ENCODE assay signal across 27 mouse cellular contexts in the genomic region with DNA sequence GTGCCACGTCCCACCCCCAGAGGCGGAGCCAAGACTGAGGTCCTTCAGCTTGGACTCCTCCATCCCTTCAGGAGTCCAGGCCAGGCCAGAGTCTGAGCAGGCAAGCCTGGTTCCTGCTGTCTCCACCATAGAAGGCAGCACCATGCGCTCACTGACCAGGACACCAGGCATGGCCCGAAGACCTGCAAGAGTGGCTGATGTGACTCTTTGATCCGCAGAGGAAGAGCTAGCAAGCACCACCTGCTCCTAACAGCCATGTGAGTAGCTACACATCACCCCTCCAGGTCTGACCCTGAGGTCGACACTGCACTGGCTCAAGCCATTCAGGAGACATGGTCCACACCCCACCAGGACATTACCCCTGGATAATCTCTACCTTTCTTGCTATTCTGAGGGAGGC. TPM values are rescaled to one million over a fixed set of nuclear protein-coding genes. Genes with fewer than 3 reads are reported as not detected.
DNase-seq lines count a peak whose midpoint lies in the region; ATAC-seq and TF ChIP-seq lines count a peak whose summit lies in the region.
"Had no signal": no experiment of that assay in that cellular context is flagged by ENCODE, and none has a peak within 500 bp of the region (broad histone marks: within the 10 kb centered on the region; RNA-seq: fewer than 3 reads in every experiment).

No protein-coding gene starts in this region.

- peak; percentile 20; the same call in 1 of the 2 replicates for ATAC-seq in kidney, embryonic 15.5 days (replicated peaks; ENCODE audit: low FRiP score)
- ATAC-seq in megakaryocyte, adult 5-6 weeks (ENCODE audit: poor library complexity, severe bottlenecking) = no peak
- no peak for ATAC-seq in intestine, embryonic 16.5 days
- ATAC-seq: forebrain, embryonic 15.5 days had no signal

- H3K4me1 ChIP-seq in heart, embryonic 10.5 days = peaks cover 79% of the 10 kb centered on the region
- peaks cover 48% of the 10 kb centered on the region for H3K4me1 ChIP-seq in kidney, embryonic 15.5 days
- no peaks in the 10 kb centered on the region; the same call in 1 of the 2 replicates for H3K4me1 ChIP-seq in kidney, adult 2 months (ENCODE audit: control insufficient read depth, insufficient read depth, low read length)
- H3K4me1 ChIP-seq in megakaryocyte, embryonic 14.5 days = peaks cover 81% of the 10 kb centered on the region
- peaks cover 30% of the 10 kb centered on the region for H3K4me1 ChIP-seq in intestine, embryonic 16.5 days (ENCODE audit: control insufficient read depth, insufficient read depth, low read length)
- H3K4me1 ChIP-seq in forebrain, embryonic 10.5 days = peaks cover 21% of the 10 kb centered on the region
- H3K4me1 ChIP-seq: forebrain, embryonic 15.5 days had no signal

- no peaks in the 10 kb centered on the region for H3K9me3 ChIP-seq in heart, embryonic 10.5 days
- no peaks in the 10 kb centered on the region for H3K9me3 ChIP-seq in kidney, embryonic 15.5 days (replicated peaks)
- H3K9me3 ChIP-seq in megakaryocyte, embryonic 14.5 days = no peaks in the 10 kb centered on the region
- H3K9me3 ChIP-seq in intestine, embryonic 16.5 days (ENCODE audit: control insufficient read depth, low read length) = no peaks in the 10 kb centered on the region
- H3K9me3 ChIP-seq in forebrain, embryonic 10.5 days = no peaks in the 10 kb centered on the region
- H3K9me3 ChIP-seq: embryonic facial prominence, embryonic 15.5 days; forebrain, embryonic 15.5 days; heart, embryonic 13.5 days; hindbrain, embryonic 10.5 days had no signal

- no peak for DNase-seq in heart, embryonic 10.5 days (ENCODE audit: low spot score)
- DNase-seq in heart, postnatal 14 days = no peak
- no peak for DNase-seq in kidney, adult 2 months
- no peak for DNase-seq in forebrain, embryonic 10.5 days (ENCODE audit: extremely low spot score, low spot score)
- DNase-seq: adrenal gland, postnatal 10 days; cerebellum, adult 11 months; cerebellum, adult 8-10 months; cerebellum, postnatal 14 days; embryo, embryonic 11 days; gastrocnemius, postnatal 10 days; heart, adult 2 months; heart, postnatal 10 days had no signal

- no peaks in the 10 kb centered on the region for H3K27me3 ChIP-seq in heart, embryonic 10.5 days (ENCODE audit: insufficient read depth, poor library complexity, severe bottlenecking)
- H3K27me3 ChIP-seq in kidney, embryonic 15.5 days = no peaks in the 10 kb centered on the region
- H3K27me3 ChIP-seq in kidney, adult 2 months (replicated peaks; ENCODE audit: control insufficient read depth, insufficient read depth, low read length) = no peaks in the 10 kb centered on the region
- peaks cover 33% of the 10 kb centered on the region for H3K27me3 ChIP-seq in megakaryocyte, embryonic 14.5 days (replicated peaks)
- H3K27me3 ChIP-seq in intestine, embryonic 16.5 days (replicated peaks; ENCODE audit: control insufficient read depth, insufficient read depth, low read length) = no peaks in the 10 kb centered on the region
- H3K27me3 ChIP-seq in forebrain, embryonic 10.5 days (ENCODE audit: poor library complexity, severe bottlenecking) = no peaks in the 10 kb centered on the region
- H3K27me3 ChIP-seq: embryonic facial prominence, embryonic 15.5 days; forebrain, embryonic 15.5 days; heart, embryonic 13.5 days had no signal

- H3K27ac ChIP-seq in heart, embryonic 10.5 days = peak overlapping the region; percentile 23; the same call in 1 of the 2 replicates
- H3K27ac ChIP-seq in kidney, embryonic 15.5 days = no peak overlapping the region
- no peak overlapping the region for H3K27ac ChIP-seq in kidney, adult 2 months (ENCODE audit: insufficient read depth, low read depth, low read length)
- H3K27ac ChIP-seq in intestine, embryonic 16.5 days (ENCODE audit: low read length) = no peak overlapping the region
- no peak overlapping the region for H3K27ac ChIP-seq in forebrain, embryonic 10.5 days
- H3K27ac ChIP-seq: embryonic facial prominence, embryonic 15.5 days; forebrain, embryonic 15.5 days; heart, adult 2 months; heart, embryonic 13.5 days; hindbrain, embryonic 10.5 days; hindbrain, embryonic 14.5 days had no signal

- peaks cover 36% of the 10 kb centered on the region for H3K36me3 ChIP-seq in heart, embryonic 10.5 days
- H3K36me3 ChIP-seq in kidney, embryonic 15.5 days = peaks cover 36% of the 10 kb centered on the region
- H3K36me3 ChIP-seq in kidney, adult 2 months (ENCODE audit: control insufficient read depth, insufficient read depth, low read length) = peaks cover 3% of the 10 kb centered on the region; the same call in 1 of the 2 replicates
- peaks cover 34% of the 10 kb centered on the region for H3K36me3 ChIP-seq in megakaryocyte, embryonic 14.5 days (replicated peaks; ENCODE audit: low read length)
- H3K36me3 ChIP-seq in intestine, embryonic 16.5 days (ENCODE audit: control insufficient read depth, insufficient read depth, low read length) = peaks cover 7% of the 10 kb centered on the region; the same call in 1 of the 2 replicates
- H3K36me3 ChIP-seq in forebrain, embryonic 10.5 days (replicated peaks) = peaks cover 34% of the 10 kb centered on the region

- TF ChIP-seq CTCF in kidney, adult 2 months (conservative IDR thresholded peaks at IDR 0.05; ENCODE audit: insufficient read depth, insufficient read length, low read depth, low read length) = no peak

- peak overlapping the region; percentile 7; the same call in 1 of the 2 replicates for H3K4me2 ChIP-seq in kidney, embryonic 15.5 days
- peak overlapping the region; percentile 6; the same call in 1 of the 2 replicates for H3K4me2 ChIP-seq in intestine, embryonic 16.5 days (ENCODE audit: low read depth, low read length)
- H3K4me2 ChIP-seq: embryonic facial prominence, embryonic 15.5 days; forebrain, embryonic 15.5 days; heart, embryonic 13.5 days; hindbrain, embryonic 14.5 days had no signal

- H3K4me3 ChIP-seq in heart, embryonic 10.5 days = no peak overlapping the region
- H3K4me3 ChIP-seq in kidney, embryonic 15.5 days (replicated peaks) = no peak overlapping the region
- H3K4me3 ChIP-seq in kidney, adult 2 months (ENCODE audit: insufficient read depth, low read depth, low read length) = no peak overlapping the region
- peak overlapping the region; percentile 29 for H3K4me3 ChIP-seq in megakaryocyte, embryonic 14.5 days (replicated peaks)
- peak overlapping the region; percentile 9; the same call in 1 of the 2 replicates for H3K4me3 ChIP-seq in intestine, embryonic 16.5 days (ENCODE audit: low read length)
- no peak overlapping the region for H3K4me3 ChIP-seq in forebrain, embryonic 10.5 days
- H3K4me3 ChIP-seq: embryonic facial prominence, embryonic 15.5 days; erythroblast, embryonic 14.5 days; forebrain, embryonic 15.5 days; heart, adult 2 months; heart, embryonic 13.5 days; hindbrain, embryonic 10.5 days had no signal

- no peak overlapping the region for H3K9ac ChIP-seq in kidney, embryonic 15.5 days
- H3K9ac ChIP-seq in intestine, embryonic 16.5 days (ENCODE audit: low read depth, low read length) = peak overlapping the region; percentile 23
- H3K9ac ChIP-seq: embryonic facial prominence, embryonic 15.5 days; forebrain, embryonic 15.5 days; heart, embryonic 13.5 days; hindbrain, embryonic 14.5 days had no signal

- 65% methylated on average over 6 of the region's 6 CpGs for WGBS in heart, embryonic 10.5 days
- WGBS in kidney, embryonic 15.5 days = 58% methylated on average over 6 of the region's 6 CpGs
- 69% methylated on average over 6 of the region's 6 CpGs for WGBS in kidney, adult 2 months
- WGBS in intestine, embryonic 16.5 days = 48% methylated on average over 6 of the region's 6 CpGs
- 70% methylated on average over 6 of the region's 6 CpGs for WGBS in forebrain, embryonic 10.5 days

- intact Hi-C loops in heart, postnatal 14 days (cut with DNase I) = no loop called here

- TF ChIP-seq POLR2A in kidney, adult 2 months (IDR thresholded peaks at IDR 0.05; ENCODE audit: low read depth, low read length) = no peak

RNA-seq across cellular contexts. Expression of a gene that starts 1.3 kb away (rescaled TPM):
- 0.70 and 1.7 TPM in 2 replicates for polyA plus RNA-seq in heart, embryonic 10.5 days (2016; fragmentation: Nextera tagmentation; extraction: Ambion mirVana)
- not detected for total RNA-seq in heart, postnatal 14 days (2021)
- polyA plus RNA-seq in kidney, embryonic 15.5 days (2015; fragmentation: Nextera tagmentation; extraction: Ambion mirVana) = 1.7 and 2.1 TPM in 2 replicates
- 0.20 and 0.48 TPM in 2 replicates for polyA plus RNA-seq in kidney, adult 2 months (2012; rRNA removed)
- 0.28 TPM in 1 of 2 replicates, not detected in the other for polyA plus RNA-seq in megakaryocyte, embryonic 14.5 days (2012; ENCODE audit: insufficient read depth, low replicate concordance)
- not detected in 2 replicates for total RNA-seq in megakaryocyte, adult 5-6 weeks (2015)
- total RNA-seq in megakaryocyte, adult 5-6 weeks (2017) = not detected in 2 replicates
- polyA plus RNA-seq in intestine, embryonic 16.5 days (2015; fragmentation: Nextera tagmentation; extraction: Ambion mirVana) = 2.6 and 2.7 TPM in 2 replicates
- 0.14 and 0.33 TPM in 2 replicates for polyA plus RNA-seq in forebrain, embryonic 10.5 days (2016; fragmentation: Nextera tagmentation; extraction: Ambion mirVana)
- total RNA-seq: common myeloid progenitor, adult 5-6 weeks; gastrocnemius, postnatal 4 days; heart, adult 2 months; heart, postnatal 10 days; MEL had no signal
- polyA plus RNA-seq: C2C12; embryonic facial prominence, embryonic 15.5 days; erythroblast, embryonic 14.5 days; forebrain, embryonic 11.5 days; forebrain, embryonic 15.5 days had no signal

RNA-seq across cellular contexts. Expression of a gene that starts 7.5 kb away (rescaled TPM):
- polyA plus RNA-seq in heart, embryonic 10.5 days (2016; fragmentation: Nextera tagmentation; extraction: Ambion mirVana) = 224 and 261 TPM in 2 replicates
- total RNA-seq in heart, postnatal 14 days (2021) = 10 to 100 TPM; 95.5 to 98.9 TPM
- polyA plus RNA-seq in kidney, embryonic 15.5 days (2015; fragmentation: Nextera tagmentation; extraction: Ambion mirVana) = 267 and 283 TPM in 2 replicates
- polyA plus RNA-seq in kidney, adult 2 months (2012; rRNA removed) = 212 and 217 TPM in 2 replicates
- 180 and 228 TPM in 2 replicates for polyA plus RNA-seq in megakaryocyte, embryonic 14.5 days (2012; ENCODE audit: insufficient read depth, low replicate concordance)
- total RNA-seq in megakaryocyte, adult 5-6 weeks (2015) = 27.8 and 33.6 TPM in 2 replicates
- total RNA-seq in megakaryocyte, adult 5-6 weeks (2017) = 48.2 and 59.5 TPM in 2 replicates
- polyA plus RNA-seq in intestine, embryonic 16.5 days (2015; fragmentation: Nextera tagmentation; extraction: Ambion mirVana) = 246 and 256 TPM in 2 replicates
- 245 and 246 TPM in 2 replicates for polyA plus RNA-seq in forebrain, embryonic 10.5 days (2016; fragmentation: Nextera tagmentation; extraction: Ambion mirVana)

RNA-seq across cellular contexts. Expression of a gene that starts 7.7 kb away (rescaled TPM):
- polyA plus RNA-seq in heart, embryonic 10.5 days (2016; fragmentation: Nextera tagmentation; extraction: Ambion mirVana) = 170 and 253 TPM in 2 replicates
- total RNA-seq in heart, postnatal 14 days (2021) = 100 to 1,000 TPM; 190 to 191 TPM
- polyA plus RNA-seq in kidney, embryonic 15.5 days (2015; fragmentation: Nextera tagmentation; extraction: Ambion mirVana) = 138 and 139 TPM in 2 replicates
- 139 and 165 TPM in 2 replicates for polyA plus RNA-seq in kidney, adult 2 months (2012; rRNA removed)
- polyA plus RNA-seq in megakaryocyte, embryonic 14.5 days (2012; ENCODE audit: insufficient read depth, low replicate concordance) = 113 and 116 TPM in 2 replicates
- total RNA-seq in megakaryocyte, adult 5-6 weeks (2015) = 23.5 and 23.6 TPM in 2 replicates
- total RNA-seq in megakaryocyte, adult 5-6 weeks (2017) = 7.7 and 8.9 TPM in 2 replicates
- 139 and 148 TPM in 2 replicates for polyA plus RNA-seq in intestine, embryonic 16.5 days (2015; fragmentation: Nextera tagmentation; extraction: Ambion mirVana)
- polyA plus RNA-seq in forebrain, embryonic 10.5 days (2016; fragmentation: Nextera tagmentation; extraction: Ambion mirVana) = 99.7 and 101 TPM in 2 replicates

RNA-seq across cellular contexts. Expression of a gene that starts 28.4 kb away (rescaled TPM):
- 25.5 and 33.1 TPM in 2 replicates for polyA plus RNA-seq in heart, embryonic 10.5 days (2016; fragmentation: Nextera tagmentation; extraction: Ambion mirVana)
- total RNA-seq in heart, postnatal 14 days (2021) = 10 to 100 TPM; 34.6 to 39.4 TPM
- polyA plus RNA-seq in kidney, embryonic 15.5 days (2015; fragmentation: Nextera tagmentation; extraction: Ambion mirVana) = 25.6 and 31.2 TPM in 2 replicates
- 74.1 and 103 TPM in 2 replicates for polyA plus RNA-seq in kidney, adult 2 months (2012; rRNA removed)
- 128 and 140 TPM in 2 replicates for polyA plus RNA-seq in megakaryocyte, embryonic 14.5 days (2012; ENCODE audit: insufficient read depth, low replicate concordance)
- total RNA-seq in megakaryocyte, adult 5-6 weeks (2015) = 13.6 and 15.5 TPM in 2 replicates
- total RNA-seq in megakaryocyte, adult 5-6 weeks (2017) = 11.3 and 13.8 TPM in 2 replicates
- polyA plus RNA-seq in intestine, embryonic 16.5 days (2015; fragmentation: Nextera tagmentation; extraction: Ambion mirVana) = 77.3 and 79.8 TPM in 2 replicates
- 8.1 and 8.3 TPM in 2 replicates for polyA plus RNA-seq in forebrain, embryonic 10.5 days (2016; fragmentation: Nextera tagmentation; extraction: Ambion mirVana)

RNA-seq across cellular contexts. Expression of a gene that starts 41.2 kb away (rescaled TPM):
- 470 and 475 TPM in 2 replicates for polyA plus RNA-seq in heart, embryonic 10.5 days (2016; fragmentation: Nextera tagmentation; extraction: Ambion mirVana)
- 100 to 1,000 TPM; 143 to 165 TPM for total RNA-seq in heart, postnatal 14 days (2021)
- polyA plus RNA-seq in kidney, embryonic 15.5 days (2015; fragmentation: Nextera tagmentation; extraction: Ambion mirVana) = 446 and 449 TPM in 2 replicates
- 124 TPM in 2 replicates for polyA plus RNA-seq in kidney, adult 2 months (2012; rRNA removed)
- 817 and 1,833 TPM in 2 replicates for polyA plus RNA-seq in megakaryocyte, embryonic 14.5 days (2012; ENCODE audit: insufficient read depth, low replicate concordance)
- total RNA-seq in megakaryocyte, adult 5-6 weeks (2015) = 1,564 and 1,782 TPM in 2 replicates
- 803 and 834 TPM in 2 replicates for total RNA-seq in megakaryocyte, adult 5-6 weeks (2017)
- 556 and 575 TPM in 2 replicates for polyA plus RNA-seq in intestine, embryonic 16.5 days (2015; fragmentation: Nextera tagmentation; extraction: Ambion mirVana)
- 345 TPM in 2 replicates for polyA plus RNA-seq in forebrain, embryonic 10.5 days (2016; fragmentation: Nextera tagmentation; extraction: Ambion mirVana)

Comparison
In these comparisons a context has a peak if more than half of its experiments do, and no peak if none do; other contexts are left out.
1. H3K4me3 ChIP-seq: peak in megakaryocyte, embryonic 14.5 days (single experiment) and intestine, embryonic 16.5 days (single experiment); none in heart, embryonic 10.5 days (single experiment), kidney, embryonic 15.5 days (single experiment), kidney, adult 2 months (single experiment) and forebrain, embryonic 10.5 days (single experiment).